Mouse (Mus musculus): ENCODE results near the gene Rpl7a. TPM values are rescaled to one million over a fixed set of nuclear protein-coding genes. Genes with fewer than 3 reads are reported as not detected.

Gene Rpl7a
- polyA plus RNA-seq, 1 experiment from 2014 or later = 364 TPM

Other genes with a start within 250 kb of the Rpl7a start
- gene Lcn4, start 239.5 kb upstream of the Rpl7a start, polyA plus RNA-seq (2015; fragmentation: Nextera tagmentation; extraction: Ambion mirVana) = not detected in 2 replicates
- gene Abo, start 45.8 kb upstream of the Rpl7a start, polyA plus RNA-seq (2015; fragmentation: Nextera tagmentation; extraction: Ambion mirVana) = not detected in 2 replicates
- gene Surf6, start 7.9 kb upstream of the Rpl7a start, polyA plus RNA-seq (2015; fragmentation: Nextera tagmentation; extraction: Ambion mirVana) = 12.8 and 13.2 TPM in 2 replicates
- 37.8 and 41.2 TPM in 2 replicates for gene Med22, start 87 bp upstream of the Rpl7a start, polyA plus RNA-seq (2015; fragmentation: Nextera tagmentation; extraction: Ambion mirVana)
- 31.5 and 35.6 TPM in 2 replicates for gene Surf2, start 5.6 kb downstream of the Rpl7a start, polyA plus RNA-seq (2015; fragmentation: Nextera tagmentation; extraction: Ambion mirVana)
- 43.4 and 44.3 TPM in 2 replicates for gene Surf1, start 5.8 kb downstream of the Rpl7a start, polyA plus RNA-seq (2015; fragmentation: Nextera tagmentation; extraction: Ambion mirVana)
- gene Surf4, start 23.2 kb downstream of the Rpl7a start, polyA plus RNA-seq (2015; fragmentation: Nextera tagmentation; extraction: Ambion mirVana) = 187 and 191 TPM in 2 replicates
- gene Stkld1, start 23.3 kb downstream of the Rpl7a start, polyA plus RNA-seq (2015; fragmentation: Nextera tagmentation; extraction: Ambion mirVana) = 0.07 and 0.13 TPM in 2 replicates
- gene Rexo4, start 53.6 kb downstream of the Rpl7a start, polyA plus RNA-seq (2015; fragmentation: Nextera tagmentation; extraction: Ambion mirVana) = 26.3 and 27.6 TPM in 2 replicates
- gene Adamts13, start 62.7 kb downstream of the Rpl7a start, polyA plus RNA-seq (2015; fragmentation: Nextera tagmentation; extraction: Ambion mirVana) = 0.04 TPM in 2 replicates
- 35.9 and 43.2 TPM in 2 replicates for gene Cacfd1, start 99.2 kb downstream of the Rpl7a start, polyA plus RNA-seq (2015; fragmentation: Nextera tagmentation; extraction: Ambion mirVana)
- gene Slc2a6, start 117.2 kb downstream of the Rpl7a start, polyA plus RNA-seq (2015; fragmentation: Nextera tagmentation; extraction: Ambion mirVana) = 0.18 TPM in 1 of 2 replicates, not detected in the other
- gene Mymk, start 161.4 kb downstream of the Rpl7a start, polyA plus RNA-seq (2015; fragmentation: Nextera tagmentation; extraction: Ambion mirVana) = 0.41 and 1.2 TPM in 2 replicates
- gene Adamtsl2, start 168.6 kb downstream of the Rpl7a start, polyA plus RNA-seq (2015; fragmentation: Nextera tagmentation; extraction: Ambion mirVana) = 11.2 and 11.6 TPM in 2 replicates
- gene Fam163b, start 231.7 kb downstream of the Rpl7a start, polyA plus RNA-seq (2015; fragmentation: Nextera tagmentation; extraction: Ambion mirVana) = 0.24 and 0.53 TPM in 2 replicates

Measured in heart, embryonic 13.5 days (tissue).